Mouse (Mus musculus) cerebellum, postnatal 14 days (tissue): ENCODE results near the gene Tmem45a2.
"Not testable (repeated sequence)": the region's sequence is repeated elsewhere in the genome, so short reads cannot be mapped to it uniquely, and the experiment has no call there.

Experiments
- DNase-seq, 2 experiments: peaks; one replicate each; pipeline ENCODE4 v3.0.0; 2021; ENCODE audit warnings: mixed read lengths in 2 of 2

Tmem45a2 gene

GRCm38 (mm10) chr16:57071132-57071639, at the start of gene Tmem45a2:
Gene Tmem45a2, minus strand, starts transcription at chr16:57071372.
- no peak for DNase-seq

- no peak for DNase-seq
Measured at GRCm38 (mm10) chr16:57117562-57117961, 46.4 kb upstream of the Tmem45a2 start.

- no peak for DNase-seq
Measured at GRCm38 (mm10) chr16:57116066-57116465, 44.9 kb upstream of the Tmem45a2 start.

- DNase-seq: no peak
Measured at GRCm38 (mm10) chr16:57106185-57106960, 35.2 kb upstream of the Tmem45a2 start.

GRCm38 (mm10) chr16:57101174-57101573, 30.0 kb upstream of the Tmem45a2 start:
- no peak for DNase-seq

- DNase-seq: no peak
Measured at GRCm38 (mm10) chr16:57099572-57100237, 28.5 kb upstream of the Tmem45a2 start.

GRCm38 (mm10) chr16:57098468-57099144, 27.4 kb upstream of the Tmem45a2 start:
- no peak for DNase-seq

GRCm38 (mm10) chr16:57092911-57093605, 21.9 kb upstream of the Tmem45a2 start:
- DNase-seq: no peak

GRCm38 (mm10) chr16:57092460-57092859, 21.3 kb upstream of the Tmem45a2 start:
- peak; percentile 69 to 70 for DNase-seq

- DNase-seq: no peak
Measured at GRCm38 (mm10) chr16:57079577-57079976, 8.4 kb upstream of the Tmem45a2 start.

GRCm38 (mm10) chr16:57075986-57076385, 4.8 kb upstream of the Tmem45a2 start:
- DNase-seq: no peak

- DNase-seq: no peak
Measured at GRCm38 (mm10) chr16:57062045-57062444, 9.1 kb downstream of the Tmem45a2 start.

GRCm38 (mm10) chr16:57056995-57057394, 14.2 kb downstream of the Tmem45a2 start:
- DNase-seq: no peak

GRCm38 (mm10) chr16:57049974-57050373, 21.2 kb downstream of the Tmem45a2 start:
- DNase-seq: no peak

- DNase-seq: no peak
Measured at GRCm38 (mm10) chr16:57038600-57038999, 32.6 kb downstream of the Tmem45a2 start.

GRCm38 (mm10) chr16:57030150-57030885, 40.9 kb downstream of the Tmem45a2 start:
- no peak for DNase-seq

GRCm38 (mm10) chr16:56998283-56998682, 72.9 kb downstream of the Tmem45a2 start:
- not testable (repeated sequence) for DNase-seq
